Mouse (Mus musculus) cerebellum, adult 2 months (tissue): ENCODE measurements around the gene Dennd4c.

ENCODE experiments used
- CTCF ChIP-seq: fragments of 200-500 bp; IDR thresholded peaks from 2 replicates; pipeline ENCODE4 v1.5.1; 2011; ENCODE audit warnings: low read depth, mild to moderate bottlenecking, control low read depth, low read length, moderate library complexity, borderline replicate concordance; ENCODE audit not compliant: insufficient read depth
- POLR2A ChIP-seq: fragments of 200-500 bp; IDR thresholded peaks from 2 replicates; pipeline ENCODE4 v1.6.1; 2011; ENCODE audit warnings: low read length, control low read depth, borderline replicate concordance; ENCODE audit not compliant: insufficient read depth

- no peak for TF ChIP-seq CTCF
- TF ChIP-seq POLR2A: no peak
These were observed 139.5 kb downstream of the Dennd4c start for GRCm38 (mm10) chr4:86887879-86888278.
